Mouse (Mus musculus) MN1 (cell line): ENCODE measurements around the gene Tmem158.

Experiments
- DNase-seq: peaks from one replicate; pipeline ENCODE4 v3.0.0-alpha.2; 2016; ENCODE audit warnings: low spot score

Gene Tmem158

DNA sequence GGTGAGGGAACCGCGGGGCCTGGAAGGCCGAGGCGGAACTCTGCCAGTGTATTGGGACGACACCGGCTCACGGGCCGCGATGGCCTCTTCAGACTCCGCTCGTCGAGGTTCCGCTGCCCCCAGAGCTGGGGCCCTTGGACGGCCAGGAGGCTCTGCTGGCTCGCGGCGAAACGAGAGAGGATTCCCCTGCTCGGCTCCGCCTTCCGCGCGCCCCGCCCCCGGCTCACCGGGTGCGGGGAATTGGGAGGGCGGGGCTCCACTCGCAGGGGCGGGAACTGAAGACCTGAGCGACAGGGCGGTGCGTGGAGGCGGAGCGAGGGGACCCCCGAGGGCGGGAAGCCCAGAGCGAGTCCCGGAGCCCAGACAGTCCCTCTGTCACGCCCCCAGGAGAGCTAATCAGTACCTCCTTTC is at the start of gene Tmem158:
Gene Tmem158, minus strand, starts transcription at position 154 of the 411 bp plus-strand sequence.
- peak; percentile 84 for DNase-seq

DNA sequence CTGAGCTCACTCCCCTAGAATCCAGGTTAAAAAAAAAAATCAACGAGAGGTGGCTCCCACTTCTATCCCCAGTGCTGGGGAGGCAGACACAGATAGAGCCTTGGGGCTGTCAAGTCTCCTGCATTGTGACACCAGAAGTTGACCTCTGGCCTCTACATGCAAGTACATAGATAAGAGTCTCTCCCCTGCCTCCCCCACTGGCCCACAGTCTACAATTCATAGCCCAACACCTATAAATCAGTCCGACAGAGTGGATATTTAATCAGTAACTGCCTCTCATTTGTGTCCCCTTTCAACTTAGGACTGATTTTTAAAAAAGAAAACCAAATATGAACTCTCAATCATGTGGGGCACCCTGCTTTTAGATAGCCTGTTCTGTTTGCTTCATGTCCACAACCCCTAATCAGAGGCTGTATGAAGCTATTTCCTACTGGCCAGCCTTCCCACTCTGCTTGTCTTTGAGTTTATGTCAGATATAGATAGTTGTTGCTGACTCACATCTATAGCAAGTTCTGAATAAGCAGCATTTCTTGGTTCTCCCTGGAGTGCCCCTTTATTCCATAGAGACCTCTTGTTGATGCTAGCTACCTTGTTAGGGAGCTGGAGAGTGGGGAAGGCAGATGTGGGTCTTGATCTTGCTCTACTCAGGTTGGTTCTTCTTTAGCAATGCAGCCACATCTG is 49.3 kb upstream of the Tmem158 start:
- DNase-seq, result no peak

DNA sequence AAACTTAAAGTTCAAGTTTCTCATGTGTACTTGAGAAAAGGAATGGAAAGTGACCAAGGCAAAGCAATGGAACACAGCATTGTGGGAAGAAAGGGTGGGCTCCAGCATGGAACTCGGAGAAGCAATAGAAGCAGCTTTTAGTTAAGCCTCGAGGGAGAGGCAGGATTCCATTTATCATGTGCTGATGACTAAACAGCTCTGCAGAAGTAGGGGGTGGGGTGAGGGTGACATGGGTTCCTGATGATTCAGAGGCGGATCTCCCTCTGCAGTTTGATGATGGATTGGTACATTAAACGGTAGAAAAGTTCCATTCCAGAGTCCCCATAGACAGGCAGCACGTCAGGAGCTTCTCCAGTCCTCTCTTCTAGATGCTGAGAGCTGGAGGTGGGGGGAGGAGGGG is 48.5 kb upstream of the Tmem158 start:
- peak; percentile 63 for DNase-seq

DNA sequence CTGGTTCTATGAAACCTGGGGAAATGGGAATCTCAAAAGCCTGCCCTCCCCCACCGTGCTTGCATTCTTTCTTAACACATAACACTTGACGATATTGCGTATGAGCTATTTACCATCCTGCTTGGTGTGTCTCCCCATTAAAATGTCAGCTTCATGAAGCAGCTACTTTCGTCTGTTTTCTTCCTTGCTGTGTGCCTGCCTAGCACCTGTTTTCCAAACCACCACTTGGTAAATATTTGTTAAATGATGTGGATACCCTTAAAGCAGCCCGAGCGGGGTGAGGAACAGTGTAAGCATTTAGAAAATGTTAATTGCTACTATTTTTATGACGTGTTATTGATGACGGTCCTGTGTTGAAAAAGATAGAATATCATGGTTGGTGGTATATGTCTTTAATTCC is 44.4 kb upstream of the Tmem158 start:
- DNase-seq, result no peak

DNA sequence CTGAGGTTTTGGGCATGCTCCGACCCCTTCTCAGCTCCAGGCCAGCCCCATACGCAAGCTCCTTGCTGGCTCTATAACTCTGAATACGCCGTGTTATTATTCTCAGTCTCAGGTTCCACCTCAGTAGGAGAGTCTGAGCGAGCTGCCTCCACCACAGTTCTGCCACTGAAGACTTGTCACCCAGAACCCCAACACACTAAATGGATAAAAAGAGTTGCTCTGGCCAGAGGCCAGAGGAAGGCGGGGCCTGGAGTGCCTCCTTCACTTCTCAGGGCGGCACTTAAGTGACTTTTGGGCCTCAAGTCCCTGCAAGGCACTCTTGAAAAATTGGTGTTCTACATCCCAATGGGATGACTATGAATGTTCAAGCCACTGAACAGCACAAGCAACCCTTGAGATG is 43.4 kb upstream of the Tmem158 start:
- no peak for DNase-seq

DNA sequence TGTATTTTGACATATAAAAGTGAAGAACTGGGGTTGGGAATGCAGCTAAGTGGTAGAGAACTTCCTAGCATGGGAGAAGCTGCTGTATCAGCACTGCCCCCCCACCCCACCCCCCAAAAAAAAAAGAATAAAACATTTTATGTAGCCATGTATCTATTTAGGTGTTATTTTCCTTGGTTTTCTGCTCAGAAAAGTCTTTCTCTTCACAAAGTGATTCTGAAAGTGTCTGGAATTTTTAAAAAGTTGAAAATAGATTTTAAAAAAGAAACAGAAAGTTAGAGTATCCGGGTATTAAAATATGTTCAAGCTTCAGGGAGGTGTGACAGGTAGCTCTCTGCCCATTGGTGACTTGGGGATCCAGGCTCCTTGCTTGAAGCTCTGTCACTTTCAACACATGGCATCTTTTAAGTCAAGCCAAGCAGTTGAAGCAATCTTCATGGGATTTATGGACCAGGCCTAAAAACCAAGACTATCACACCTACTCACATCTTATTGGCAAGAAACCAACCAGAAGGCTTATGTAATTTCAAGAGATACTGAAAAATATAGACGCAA is 42.3 kb upstream of the Tmem158 start:
- DNase-seq, result no peak

DNA sequence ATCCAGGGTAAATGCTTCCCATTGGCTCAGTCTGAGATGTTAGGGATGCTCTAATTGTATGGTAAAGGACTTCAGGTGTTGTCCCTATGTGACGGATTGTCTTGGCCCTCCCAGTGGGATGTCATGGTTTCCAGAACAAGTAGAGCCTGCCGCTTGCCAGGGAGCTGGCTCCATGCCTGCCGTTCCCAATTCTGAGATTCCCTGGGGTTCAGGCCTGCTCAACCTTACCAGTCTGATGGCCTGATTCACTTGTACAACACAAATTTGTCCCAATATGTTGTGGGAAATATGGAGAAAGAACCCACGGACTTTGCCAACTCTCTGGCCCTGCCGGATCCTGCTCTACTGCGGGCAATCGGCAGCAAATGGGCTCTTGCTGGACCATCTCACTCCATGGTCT is 37.3 kb upstream of the Tmem158 start:
- no peak for DNase-seq

DNA sequence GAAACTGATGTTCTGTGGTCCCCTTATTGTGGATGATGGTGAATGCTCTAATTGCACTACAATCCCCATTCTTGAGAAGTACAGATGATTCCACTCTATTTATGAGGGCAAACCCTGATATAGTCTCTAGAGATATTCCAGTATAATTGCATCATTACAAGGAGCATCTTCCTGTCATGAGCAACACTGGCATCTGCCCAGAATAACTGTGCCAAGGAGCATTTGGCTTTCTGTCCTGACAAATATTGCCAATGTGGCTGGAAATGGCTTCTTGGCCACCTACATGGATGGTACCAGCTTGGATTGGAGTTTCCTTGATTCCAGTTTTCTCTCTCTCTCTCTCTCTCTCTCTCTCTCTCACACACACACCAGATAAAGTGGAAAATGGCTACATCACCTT is 35.7 kb upstream of the Tmem158 start:
- peak; percentile 41 for DNase-seq

DNA sequence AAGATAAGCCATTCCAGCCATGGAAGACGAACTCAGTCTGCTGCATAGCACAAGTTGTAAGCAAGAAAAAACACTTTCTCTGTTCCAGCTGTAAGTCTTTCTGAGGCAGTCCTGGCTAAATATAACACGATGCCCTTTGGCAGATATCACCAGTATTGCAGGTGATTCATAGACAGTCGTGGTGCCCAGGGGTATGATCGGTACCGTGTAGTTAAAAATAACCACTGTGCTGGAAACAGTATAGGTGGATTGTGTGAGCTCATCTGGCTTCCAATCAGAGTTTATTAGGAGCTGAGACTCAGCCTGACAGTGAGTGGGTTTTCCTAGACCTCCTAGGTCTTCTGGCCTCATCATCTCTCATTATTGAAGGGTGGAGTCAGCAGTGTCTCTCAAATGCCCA is 34.0 kb upstream of the Tmem158 start:
- no peak for DNase-seq

DNA sequence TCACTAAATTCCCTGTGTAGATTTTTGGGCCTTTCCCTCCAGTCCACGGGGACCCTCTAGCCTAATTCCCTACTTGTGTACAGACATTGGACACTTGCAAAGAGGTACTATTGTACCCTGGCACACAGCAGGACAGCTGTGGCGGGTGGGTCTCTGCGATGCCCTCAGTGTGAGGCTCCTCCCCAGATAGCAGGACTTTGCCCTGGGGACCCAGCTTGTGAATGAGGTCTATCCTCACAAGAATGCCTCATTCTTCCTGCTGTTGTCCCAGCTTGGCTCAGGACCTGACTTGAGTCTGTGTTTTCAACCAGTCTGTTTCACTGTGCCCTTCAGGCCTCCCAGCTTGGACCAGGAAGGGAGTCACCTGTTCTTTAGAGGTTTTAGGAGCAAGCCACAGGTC is 27.8 kb upstream of the Tmem158 start:
- no peak for DNase-seq

DNA sequence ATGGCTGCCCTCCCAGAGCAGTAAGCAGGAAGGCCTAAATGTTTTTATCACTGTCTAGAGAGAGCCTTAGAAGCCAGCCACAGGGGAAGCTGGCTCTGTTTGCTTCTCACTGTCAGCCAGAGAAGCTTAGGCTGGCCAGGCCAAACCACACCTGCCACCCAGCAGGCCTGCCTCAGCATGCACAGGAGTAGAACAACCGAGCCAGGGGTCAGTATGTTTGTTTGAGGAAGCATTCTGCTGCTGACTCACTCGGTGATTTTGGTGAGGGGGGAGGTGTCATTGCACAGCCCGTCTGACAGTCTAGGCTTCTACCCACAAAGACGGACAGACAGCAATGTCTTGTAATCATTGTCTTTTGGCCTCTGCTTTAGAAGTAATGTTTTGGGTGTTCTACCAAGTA is 25.1 kb upstream of the Tmem158 start:
- DNase-seq, result peak; percentile 16

DNA sequence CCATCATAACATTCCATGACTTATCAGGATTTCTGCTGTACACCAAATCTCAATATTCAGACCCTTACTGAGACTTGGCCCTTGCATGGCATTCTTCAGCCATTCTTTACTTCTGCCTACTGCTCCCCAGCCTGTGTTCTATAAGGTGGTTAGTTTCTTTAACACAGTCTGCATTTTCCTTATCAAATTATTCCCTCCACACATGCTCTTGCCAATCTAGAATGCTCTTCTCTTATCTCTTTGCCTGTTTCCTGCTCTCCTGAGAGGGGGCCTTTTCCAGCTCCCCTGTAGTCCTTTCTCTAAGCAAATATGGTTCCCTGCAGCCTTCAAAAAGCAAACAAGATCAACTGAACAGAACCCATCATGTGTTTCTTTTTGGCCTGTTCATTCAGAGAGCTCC is 20.2 kb upstream of the Tmem158 start:
- DNase-seq, result no peak

DNA sequence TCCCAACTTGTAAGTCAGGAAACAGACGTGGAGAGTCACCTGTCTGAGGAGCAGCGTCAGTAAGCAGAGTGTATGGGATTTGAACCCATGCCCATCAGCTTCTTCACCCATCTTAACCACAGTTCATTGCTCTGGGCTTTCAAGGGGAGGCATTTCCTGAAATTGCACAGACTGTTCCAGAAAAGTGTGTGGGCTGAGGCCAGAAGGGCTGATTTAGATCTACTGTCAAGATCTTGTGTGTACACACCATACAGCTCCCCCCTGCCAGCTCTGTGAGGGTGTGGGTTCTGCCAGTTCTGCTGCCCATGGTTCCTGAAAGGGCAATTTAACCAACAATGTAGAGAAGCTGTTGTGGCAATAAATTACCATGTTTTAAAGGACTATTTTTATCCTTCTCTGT is 17.4 kb upstream of the Tmem158 start:
- DNase-seq, result no peak

DNA sequence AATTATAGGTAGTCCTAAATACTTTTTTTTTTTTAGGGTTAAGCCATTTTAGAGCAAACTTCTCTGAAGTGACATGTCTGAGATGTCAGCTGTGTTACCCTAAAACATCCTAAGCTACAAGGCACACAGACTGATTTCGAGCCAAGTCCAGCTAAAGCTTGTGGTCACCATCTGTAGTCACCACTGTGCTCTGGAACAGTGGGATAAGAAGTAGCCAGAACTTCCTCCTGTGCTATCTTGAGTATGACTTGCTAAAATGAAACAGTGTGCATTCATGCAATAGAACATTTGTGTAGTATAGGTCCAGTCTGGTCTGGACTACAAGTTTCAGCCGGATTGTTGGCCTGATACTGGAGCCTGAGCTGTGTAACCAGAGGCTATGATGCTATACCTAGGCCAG is 14.8 kb upstream of the Tmem158 start:
- DNase-seq, result no peak

DNA sequence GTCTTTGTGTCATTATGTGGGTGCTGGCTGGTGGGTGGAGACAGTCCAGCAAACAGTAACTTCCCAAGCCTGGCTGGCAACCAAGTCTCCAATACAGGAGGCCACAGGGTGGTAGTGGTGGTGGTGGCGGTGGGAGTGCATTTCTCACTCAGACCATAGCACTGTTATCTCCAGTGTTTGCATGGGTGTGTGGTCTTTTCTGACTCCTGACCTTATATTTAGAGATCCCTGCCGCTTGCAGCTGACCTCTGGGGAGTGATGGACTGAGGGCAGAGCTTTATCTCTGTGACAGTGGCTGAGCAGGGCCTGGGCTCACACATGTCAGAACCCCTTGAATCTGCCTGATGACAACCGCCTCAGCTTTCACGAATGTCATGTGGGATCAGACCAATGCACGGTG is 14.1 kb upstream of the Tmem158 start:
- no peak for DNase-seq

DNA sequence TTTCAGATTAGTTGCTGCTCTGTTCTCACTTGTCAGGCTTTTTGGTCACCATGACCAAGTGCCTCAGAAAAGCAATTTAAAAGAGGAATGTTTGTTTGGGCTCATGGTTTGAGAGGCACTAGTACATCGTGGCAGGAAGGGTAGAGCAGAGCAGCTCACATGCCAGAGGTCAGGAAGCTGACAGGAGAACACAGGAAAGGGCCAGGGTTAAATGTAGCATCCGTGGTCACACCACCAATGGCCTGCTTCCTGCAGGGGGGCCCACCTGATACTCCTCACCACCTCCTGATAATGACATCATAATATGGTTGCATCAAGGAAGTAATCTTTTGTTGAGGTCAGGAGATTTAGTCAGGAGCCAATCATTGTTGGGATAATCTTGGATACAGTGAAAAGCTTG is 13.3 kb upstream of the Tmem158 start:
- DNase-seq, result no peak

DNA sequence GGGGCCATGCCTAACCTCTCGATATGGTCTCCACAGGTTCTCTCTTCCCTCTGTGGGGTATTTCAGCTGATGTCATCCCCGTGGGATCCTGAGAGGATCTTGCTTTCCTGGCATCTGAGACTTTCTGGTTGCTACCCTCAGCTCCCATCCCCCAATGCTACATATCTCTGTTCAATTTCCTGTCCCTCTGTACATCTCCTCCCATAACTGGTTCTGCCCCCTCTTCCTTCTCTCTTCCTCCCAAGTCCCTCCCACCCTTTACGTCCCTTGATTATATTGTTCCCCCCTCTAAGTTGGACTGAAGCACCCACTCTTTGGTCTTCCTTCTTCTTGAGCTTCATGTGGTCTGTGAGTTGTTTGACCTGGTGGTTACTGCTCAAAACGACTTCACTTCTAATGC is 11.0 kb upstream of the Tmem158 start:
- no peak for DNase-seq

DNA sequence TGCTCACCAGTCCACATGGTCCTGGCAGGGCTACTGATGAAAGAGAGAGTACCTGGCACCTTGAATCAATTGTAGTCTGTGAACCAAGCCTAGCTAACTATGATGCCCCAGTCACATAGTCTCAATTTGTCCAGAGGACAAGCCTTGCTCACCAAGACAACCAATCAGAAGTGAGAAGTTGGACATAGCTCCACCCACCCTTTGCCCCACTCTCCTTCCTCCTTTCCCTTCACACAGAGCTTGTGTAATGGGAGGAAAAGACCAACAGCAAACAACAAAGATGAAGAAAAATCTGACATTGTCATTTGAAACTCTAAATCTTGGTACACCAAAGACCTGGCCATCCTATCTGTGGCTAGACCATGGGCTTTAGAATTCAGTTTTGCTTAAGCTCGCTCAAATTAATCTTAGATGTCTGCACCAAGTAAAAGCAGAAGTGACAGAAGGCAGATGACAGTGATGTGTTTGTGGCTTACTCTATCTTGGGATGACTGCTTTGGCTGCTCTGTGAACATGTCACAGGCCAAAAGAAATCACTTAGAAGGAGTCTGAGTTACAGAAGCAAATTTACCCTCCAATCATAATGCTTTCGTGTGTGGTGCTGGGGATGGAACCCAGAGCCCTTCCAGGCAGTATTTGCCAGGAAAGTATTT is 9.5 kb upstream of the Tmem158 start:
- no peak for DNase-seq

DNA sequence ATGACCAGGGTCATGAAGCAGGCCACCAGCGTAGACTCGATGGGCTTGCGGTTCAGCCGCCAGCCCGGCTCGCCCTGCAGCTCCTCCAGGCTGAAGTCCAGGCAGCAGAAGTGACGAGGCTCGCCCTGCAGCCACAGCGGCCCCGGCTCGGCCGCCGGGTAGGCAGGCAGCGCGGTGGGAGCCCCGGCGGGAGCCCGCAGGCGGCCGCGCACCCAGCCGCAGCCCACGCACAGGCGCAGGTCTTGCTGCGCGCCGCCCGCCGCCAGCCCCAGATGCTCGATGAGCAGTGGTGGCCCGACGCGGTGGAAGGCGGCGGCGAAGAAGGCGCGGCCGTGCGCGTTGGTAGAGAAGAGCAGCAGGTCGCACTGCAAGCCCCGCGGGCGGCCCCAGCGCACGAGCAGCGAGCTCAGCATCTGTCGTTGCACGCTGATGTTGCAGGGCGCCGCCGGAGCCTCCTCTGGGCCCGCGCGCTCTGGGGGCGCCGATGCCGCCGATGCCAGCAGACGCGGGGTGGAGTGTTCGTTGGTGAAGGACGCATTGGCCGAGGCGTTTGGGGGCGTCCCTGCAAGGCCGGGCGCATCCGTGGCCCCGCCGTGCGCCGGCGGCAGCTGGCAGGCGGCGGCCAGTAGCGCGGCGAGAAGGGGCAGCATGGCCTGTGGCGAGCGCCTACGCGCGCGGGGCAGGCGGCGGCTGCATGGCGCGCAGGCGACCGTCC is 511 bp downstream of the Tmem158 start:
- peak; percentile 63 for DNase-seq

DNA sequence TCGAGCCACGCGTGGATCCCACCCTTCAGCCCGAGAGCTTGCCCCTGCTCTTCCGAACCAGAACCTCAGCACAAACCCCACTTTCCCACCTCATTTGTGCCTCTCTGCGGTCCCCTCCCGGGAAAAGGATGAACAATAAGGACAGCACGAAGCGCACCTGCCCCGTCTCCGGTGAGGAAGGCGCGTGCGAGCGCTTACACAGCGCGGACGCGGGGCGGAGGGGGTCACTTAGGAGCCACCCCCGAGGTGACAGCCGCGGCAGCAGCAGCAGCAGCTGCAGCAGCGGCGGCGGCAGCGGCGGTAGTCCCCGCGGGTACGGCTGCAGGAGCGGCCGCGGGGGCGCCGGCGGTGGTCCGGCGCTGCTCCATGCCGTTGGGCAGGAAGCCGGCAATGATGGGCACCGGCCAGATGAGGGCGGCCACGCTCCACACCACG is 1.1 kb downstream of the Tmem158 start:
- DNase-seq, result peak; percentile 89

DNA sequence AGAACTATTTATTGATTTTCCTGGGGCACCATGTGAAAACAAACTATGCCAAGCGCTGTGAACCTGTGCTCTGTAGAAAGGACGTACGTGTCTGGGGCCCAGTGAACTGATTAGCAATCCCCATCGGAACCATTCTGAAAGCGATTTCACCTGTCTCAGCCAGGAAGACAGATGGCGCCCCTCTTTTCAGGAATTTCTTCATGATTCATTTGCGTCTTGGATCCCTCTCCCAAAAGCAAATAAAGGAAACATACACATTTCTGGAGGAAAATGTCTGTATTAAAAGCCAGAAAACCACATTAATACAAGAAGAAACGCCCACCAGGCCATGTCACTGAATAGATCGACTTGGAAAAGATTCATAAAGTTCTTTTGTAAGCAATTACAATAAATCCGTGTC is 1.8 kb downstream of the Tmem158 start:
- no peak for DNase-seq

DNA sequence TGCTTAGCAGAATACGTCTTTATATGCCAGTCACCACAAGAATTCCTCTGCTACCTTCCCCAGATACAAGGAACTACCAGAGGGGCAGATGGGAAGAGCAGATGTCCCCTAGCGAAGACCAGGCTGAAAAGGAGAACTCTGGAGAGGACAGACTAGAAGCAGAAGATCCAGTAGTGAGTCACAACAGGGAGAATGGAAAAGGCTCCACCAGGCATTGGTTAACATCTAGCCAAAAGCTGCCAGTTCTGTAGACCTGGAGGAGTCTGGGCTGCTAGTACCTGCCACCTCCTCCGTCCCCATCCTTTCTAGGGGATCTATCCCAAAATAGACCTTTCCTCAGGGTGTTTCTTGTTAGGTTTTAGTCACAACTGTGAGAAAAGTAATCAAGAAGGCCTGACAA is 4.8 kb downstream of the Tmem158 start:
- DNase-seq, result no peak

DNA sequence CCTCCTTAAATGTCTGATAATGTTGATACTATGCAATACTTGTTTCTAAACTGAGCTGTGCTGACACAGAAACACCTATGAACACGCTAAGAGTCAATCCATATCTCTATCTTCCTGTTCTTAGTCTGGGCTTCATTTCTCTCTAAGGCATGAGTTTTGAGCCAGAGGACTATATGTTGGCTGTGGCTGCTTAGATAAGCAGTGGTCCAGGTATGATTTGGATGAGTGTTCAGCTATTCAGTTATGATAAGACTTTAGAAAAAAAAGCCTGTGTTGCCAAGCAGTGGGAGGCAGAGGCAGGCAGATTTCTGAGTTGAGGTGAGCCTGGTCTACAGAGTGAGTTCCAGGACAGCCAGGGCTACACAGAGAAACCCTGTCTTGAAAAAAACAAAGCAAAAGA is 12.6 kb downstream of the Tmem158 start:
- no peak for DNase-seq
